Comparison of ENCODE assay signal across 25 mouse cellular contexts in genomic region chr16:71063361-71063932, GRCm38 (mm10).
"Had no signal": no experiment of that assay in that cellular context is flagged by ENCODE, and none has a peak within 500 bp of the region (broad histone marks: within the 10 kb centered on the region; RNA-seq: fewer than 3 reads in every experiment).

No protein-coding gene starts in this region.

- H3K4me1 ChIP-seq: heart, embryonic 10.5 days; heart, embryonic 12.5 days; hindbrain, embryonic 10.5 days; hindbrain, embryonic 12.5 days; intestine, embryonic 15.5 days; limb, embryonic 10.5 days; limb, embryonic 12.5 days had no signal

- H3K27me3 ChIP-seq: heart, embryonic 12.5 days; hindbrain, embryonic 12.5 days; intestine, embryonic 15.5 days; limb, embryonic 12.5 days had no signal

- H3K9ac ChIP-seq: heart, embryonic 12.5 days; hindbrain, embryonic 12.5 days; hindbrain, embryonic 14.5 days; intestine, embryonic 15.5 days; limb, embryonic 12.5 days had no signal

- H3K36me3 ChIP-seq: heart, embryonic 10.5 days; heart, embryonic 12.5 days; hindbrain, embryonic 10.5 days; hindbrain, embryonic 12.5 days; intestine, embryonic 15.5 days; limb, embryonic 10.5 days; limb, embryonic 12.5 days had no signal

- H3K4me3 ChIP-seq: gastrocnemius, adult 2 months; heart, embryonic 10.5 days; heart, embryonic 12.5 days; hindbrain, embryonic 10.5 days; hindbrain, embryonic 12.5 days; intestine, embryonic 15.5 days; layer of hippocampus, adult 2 months; left cerebral cortex, adult 2 months; limb, embryonic 10.5 days; limb, embryonic 12.5 days had no signal

- H3K27ac ChIP-seq: gastrocnemius, adult 2 months; heart, embryonic 10.5 days; hindbrain, embryonic 10.5 days; hindbrain, embryonic 12.5 days; hindbrain, embryonic 14.5 days; intestine, embryonic 15.5 days; layer of hippocampus, adult 2 months; left cerebral cortex, adult 2 months; limb, embryonic 10.5 days; limb, embryonic 12.5 days had no signal

- DNase-seq: gastrocnemius, adult 2 months; gastrocnemius, postnatal 10 days; gastrocnemius, postnatal 25 days; heart, adult 18-20 months; heart, postnatal 10 days; heart, postnatal 4 days; kidney, adult 18-20 months; kidney, adult 8-10 months; kidney, postnatal 10 days; kidney, postnatal 25 days; kidney, postnatal 4 days; liver had no signal

- ATAC-seq: hindbrain, embryonic 16.5 days; inflammation-experienced regulatory T-cells, adult 6 months; intestine, embryonic 15.5 days; intestine, postnatal 0 days had no signal

- H3K4me2 ChIP-seq: heart, embryonic 12.5 days; hindbrain, embryonic 12.5 days; hindbrain, embryonic 14.5 days; intestine, embryonic 15.5 days; limb, embryonic 12.5 days had no signal

- H3K9me3 ChIP-seq: heart, embryonic 10.5 days; heart, embryonic 12.5 days; hindbrain, embryonic 10.5 days; hindbrain, embryonic 12.5 days; intestine, embryonic 15.5 days; limb, embryonic 10.5 days; limb, embryonic 12.5 days had no signal
